Mouse (Mus musculus) left cerebral cortex, postnatal 10 days (tissue): ENCODE results near the gene Gm45140. TPM values are rescaled to one million over a fixed set of nuclear protein-coding genes. Genes with fewer than 3 reads are reported as not detected.
A peak's percentile ranks its signal among the peaks of the same experiment; 100 is the strongest.

Experiments
- DNase-seq, 2 experiments: peaks; one replicate each; pipeline ENCODE4 v3.0.0; 2021 to 2022; ENCODE audit warnings: low spot score in 2 of 2, mixed read lengths in 1 of 2; ENCODE audit errors: extremely low spot score in 1 of 2
- intact Hi-C: fragments of 180-260 bp; cut with DNase I; formaldehyde crosslinking; loops from one replicate; pipeline ENCODE4 v1.15.1; 2025
- total RNA-seq, 2 experiments: library from RNA; stranded (reverse); gene quantifications; 2 replicates each; pipeline ENCODE4 v1.2.3; 2021

Gm45140 gene
- 1 to 10 TPM; 2.1 to 3.9 TPM for total RNA-seq

- intact Hi-C loops = loop anchor here (10.0 kb wide), 1 partner anchor 249 kb away; the partner anchor contains the start of gene Rpn1
- DNase-seq = peak in 1 of 2 experiments; percentile 4
Measured at GRCm38 (mm10) chr6:87835695-87836094, at the start of gene Gm45140. Gm45140 (minus strand) TSS chr6:87835795.

- intact Hi-C loops = no loop called here
- peak; percentile 84 to 85 for DNase-seq
Measured at GRCm38 (mm10) chr6:87882816-87883215, 47.2 kb upstream of the Gm45140 start.

- intact Hi-C loops = no loop called here
- no peak for DNase-seq
Measured at GRCm38 (mm10) chr6:87882221-87882620, 46.6 kb upstream of the Gm45140 start.

GRCm38 (mm10) chr6:87879628-87880027 is 44.0 kb upstream of the Gm45140 start:
- intact Hi-C loops = no loop called here
- no peak for DNase-seq

- intact Hi-C loops = no loop called here
- DNase-seq = no peak
Measured at GRCm38 (mm10) chr6:87879010-87879409, 43.4 kb upstream of the Gm45140 start.

GRCm38 (mm10) chr6:87876068-87876643 is 40.6 kb upstream of the Gm45140 start:
- intact Hi-C loops = no loop called here
- peak in 1 of 2 experiments; percentile 52 for DNase-seq

GRCm38 (mm10) chr6:87875562-87875961 is 40.0 kb upstream of the Gm45140 start:
- intact Hi-C loops = no loop called here
- DNase-seq = no peak

- intact Hi-C loops = no loop called here
- DNase-seq = no peak
Measured at GRCm38 (mm10) chr6:87875083-87875482, 39.5 kb upstream of the Gm45140 start.

GRCm38 (mm10) chr6:87873963-87874362 is 38.4 kb upstream of the Gm45140 start:
- intact Hi-C loops = no loop called here
- DNase-seq = no peak

- intact Hi-C loops = no loop called here
- DNase-seq = no peak
Measured at GRCm38 (mm10) chr6:87873104-87873503, 37.5 kb upstream of the Gm45140 start.

GRCm38 (mm10) chr6:87871240-87871639 is 35.6 kb upstream of the Gm45140 start:
- intact Hi-C loops = no loop called here

GRCm38 (mm10) chr6:87870440-87870839 is 34.8 kb upstream of the Gm45140 start:
- no peak for DNase-seq
- intact Hi-C loops = no loop called here

More at GRCm38 (mm10) chr6:87871240-87871639, 35.6 kb upstream of the Gm45140 start:
- DNase-seq = no peak

GRCm38 (mm10) chr6:87868871-87869506 is 33.4 kb upstream of the Gm45140 start:
- peak in 1 of 2 experiments; percentile 65 for DNase-seq

GRCm38 (mm10) chr6:87867256-87867655 is 31.7 kb upstream of the Gm45140 start:
- DNase-seq = no peak
- intact Hi-C loops = no loop called here

More at GRCm38 (mm10) chr6:87868871-87869506, 33.4 kb upstream of the Gm45140 start:
- intact Hi-C loops = no loop called here

GRCm38 (mm10) chr6:87866211-87866610 is 30.6 kb upstream of the Gm45140 start:
- intact Hi-C loops = no loop called here

GRCm38 (mm10) chr6:87857071-87857470 is 21.5 kb upstream of the Gm45140 start:
- no peak for DNase-seq
- intact Hi-C loops = no loop called here

More at GRCm38 (mm10) chr6:87866211-87866610, 30.6 kb upstream of the Gm45140 start:
- no peak for DNase-seq

GRCm38 (mm10) chr6:87853446-87853845 is 17.9 kb upstream of the Gm45140 start:
- DNase-seq = no peak
- intact Hi-C loops = no loop called here

- intact Hi-C loops = no loop called here
- no peak for DNase-seq
Measured at GRCm38 (mm10) chr6:87851871-87852270, 16.3 kb upstream of the Gm45140 start.

- DNase-seq = peak; percentile 95 to 99
- intact Hi-C loops = no loop called here
Measured at GRCm38 (mm10) chr6:87850900-87851614, 15.5 kb upstream of the Gm45140 start, which contains the start of gene Cnbp. Cnbp (minus strand) TSS chr6:87851106.
